Mouse (Mus musculus): ENCODE results near the gene Cfap299. TPM values are rescaled to one million over a fixed set of nuclear protein-coding genes. Genes with fewer than 3 reads are reported as not detected.

Cfap299 gene
- total RNA-seq, 2 experiments from 2014 or later = not detected

GRCm38 (mm10) chr5:98585915-98586314, 256.8 kb downstream of the Cfap299 start:
- ATAC-seq (ENCODE audit: poor library complexity, severe bottlenecking) = 0 out of 2 replicates have a peak, but pooled peaks have one; percentile 35

GRCm38 (mm10) chr5:98613511-98613910, 284.4 kb downstream of the Cfap299 start:
- ATAC-seq (ENCODE audit: poor library complexity, severe bottlenecking) = no peak

- no peak for ATAC-seq (ENCODE audit: poor library complexity, severe bottlenecking)
Measured at GRCm38 (mm10) chr5:98616902-98617301, 287.8 kb downstream of the Cfap299 start.

DNA sequence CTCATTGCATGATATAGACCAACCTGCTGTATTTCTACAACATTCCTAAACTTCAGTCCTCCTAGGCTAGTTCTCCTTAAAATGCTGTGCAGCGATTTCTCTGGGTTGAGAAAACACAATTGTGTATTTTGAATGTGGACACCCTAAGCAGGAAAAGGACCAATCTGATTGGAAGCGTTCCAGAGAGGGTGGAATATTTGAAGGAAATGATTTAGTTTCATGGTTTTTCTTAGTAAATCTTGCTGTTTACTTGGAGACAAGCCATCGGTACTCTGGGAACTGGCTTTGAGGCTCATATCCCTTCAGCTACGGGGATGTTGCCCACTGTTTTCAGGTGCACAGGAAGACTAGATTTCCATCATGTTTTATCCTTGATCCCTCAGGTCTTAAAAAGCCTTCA, 288.3 kb downstream of the Cfap299 start:
- ATAC-seq (ENCODE audit: poor library complexity, severe bottlenecking) = no peak

DNA sequence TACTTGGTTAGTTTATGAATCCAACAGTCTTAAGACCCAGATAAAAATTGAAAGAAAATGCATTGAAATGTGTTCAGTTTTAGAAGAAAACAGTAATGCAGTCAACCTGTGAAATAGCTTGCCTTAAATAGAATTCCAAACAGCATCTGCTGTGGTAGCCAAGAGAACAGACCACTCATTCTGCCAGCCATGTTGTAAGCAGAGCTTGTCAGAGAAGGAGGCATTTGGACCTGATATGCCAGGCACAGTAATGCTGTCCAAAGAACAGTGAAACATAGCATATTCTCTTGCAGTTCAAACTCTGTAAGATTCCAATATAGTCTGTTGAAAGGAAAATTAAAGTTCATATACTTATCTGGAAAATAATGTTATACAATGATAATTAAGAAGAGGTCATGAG, 321.2 kb downstream of the Cfap299 start:
- ATAC-seq (ENCODE audit: poor library complexity, severe bottlenecking) = no peak

DNA sequence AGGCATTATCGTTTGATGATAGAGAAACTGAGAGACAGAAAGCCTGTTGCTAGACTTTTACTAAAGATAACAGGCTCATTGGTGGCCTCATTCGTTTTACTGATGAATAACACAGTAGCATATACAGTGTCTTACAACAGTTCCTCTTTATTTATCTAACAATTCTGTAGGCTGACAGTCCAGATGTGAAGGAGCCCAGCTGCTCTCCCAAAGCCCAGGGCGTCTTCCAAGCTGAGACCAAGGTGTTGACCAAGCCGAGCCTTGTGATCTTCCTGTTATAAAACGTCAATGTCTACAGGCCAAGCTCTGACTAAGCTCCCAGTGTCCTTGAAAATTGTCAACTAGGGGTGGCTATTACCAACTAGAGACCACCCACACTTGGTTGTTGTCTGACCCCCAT, 321.9 kb downstream of the Cfap299 start:
- no peak for ATAC-seq (ENCODE audit: poor library complexity, severe bottlenecking)

DNA sequence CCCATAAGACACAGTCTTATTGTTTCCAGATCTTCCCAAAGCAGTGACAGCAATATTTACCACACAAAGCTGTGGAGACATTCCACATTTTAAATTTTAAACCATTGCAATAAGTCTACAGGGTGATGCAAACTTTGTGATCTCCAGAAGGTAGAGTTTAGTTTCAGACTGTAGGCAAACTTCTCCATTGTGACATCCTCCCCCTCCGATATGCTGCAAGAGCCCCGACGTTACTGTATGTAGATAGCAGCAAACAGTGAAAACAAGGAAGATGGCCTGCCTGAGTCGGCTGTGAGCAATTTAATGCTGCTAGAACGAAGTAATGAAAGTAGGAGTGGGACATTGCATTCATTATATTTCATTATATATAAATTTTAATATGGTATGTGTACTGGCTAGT, 359.1 kb downstream of the Cfap299 start:
- peak; percentile 64 for ATAC-seq (ENCODE audit: poor library complexity, severe bottlenecking)

- ATAC-seq (ENCODE audit: poor library complexity, severe bottlenecking) = peak; percentile 64
Measured at GRCm38 (mm10) chr5:98692070-98692469, 363.0 kb downstream of the Cfap299 start.

DNA sequence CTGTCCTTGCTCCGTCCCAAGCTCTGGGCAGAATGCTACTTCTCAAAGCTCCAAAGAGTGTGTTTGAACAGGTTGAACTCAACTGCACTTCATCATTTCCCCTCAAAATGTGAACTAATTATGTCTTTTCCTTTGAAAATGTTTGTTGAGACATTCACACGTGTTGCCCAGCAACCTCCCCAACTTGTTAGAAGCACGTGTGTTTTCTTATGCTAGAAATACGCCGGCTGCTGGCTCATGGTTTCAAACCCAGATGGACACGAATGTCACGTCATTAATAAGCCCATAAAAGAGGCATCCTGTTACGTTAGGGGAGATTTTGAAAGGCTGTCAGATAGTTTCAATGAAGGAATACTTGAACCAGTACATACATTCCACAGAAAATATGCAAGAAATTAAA, 367.2 kb downstream of the Cfap299 start:
- ATAC-seq (ENCODE audit: poor library complexity, severe bottlenecking) = no peak

DNA sequence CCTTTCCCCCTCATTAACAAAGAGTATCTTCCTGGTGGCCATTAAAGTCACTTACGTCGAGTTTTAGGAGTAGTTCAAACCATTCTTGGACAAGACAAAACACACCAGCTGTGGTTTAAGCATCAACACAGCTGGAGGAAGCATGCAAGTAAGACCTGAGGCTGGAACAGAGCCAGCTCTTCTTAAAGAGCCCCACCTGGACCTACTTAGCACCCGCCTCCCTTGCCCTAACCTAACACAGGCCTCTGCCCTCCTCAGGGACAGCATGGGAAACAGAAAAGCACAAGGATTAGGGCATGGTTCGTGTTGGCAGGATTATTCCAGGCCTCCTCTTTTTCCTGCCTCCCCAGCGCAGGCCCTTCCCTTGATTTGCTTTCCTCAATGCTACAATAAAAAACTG, 374.9 kb downstream of the Cfap299 start:
- no peak for ATAC-seq (ENCODE audit: poor library complexity, severe bottlenecking)

DNA sequence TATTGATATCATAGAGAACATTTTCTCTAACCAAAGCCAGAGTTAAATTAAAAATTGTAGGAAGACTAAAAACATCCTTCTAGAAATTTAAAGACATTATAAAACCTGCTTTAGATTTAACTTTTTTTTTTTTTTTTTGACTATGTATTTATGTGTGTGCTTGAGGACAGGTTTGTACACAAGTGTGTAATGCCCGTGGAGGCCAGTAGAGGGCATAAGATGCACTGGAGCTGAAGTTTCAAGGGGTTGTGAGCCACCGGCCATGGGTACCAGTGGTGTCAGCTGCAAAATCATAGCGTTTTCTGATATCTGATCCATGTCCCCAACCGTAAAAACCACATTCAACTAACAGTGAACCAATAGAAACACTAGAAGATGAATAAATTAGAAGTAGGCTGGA, 377.5 kb downstream of the Cfap299 start:
- no peak for ATAC-seq (ENCODE audit: poor library complexity, severe bottlenecking)

- no peak for ATAC-seq (ENCODE audit: poor library complexity, severe bottlenecking)
Measured at GRCm38 (mm10) chr5:98715392-98715791, 386.3 kb downstream of the Cfap299 start.

DNA sequence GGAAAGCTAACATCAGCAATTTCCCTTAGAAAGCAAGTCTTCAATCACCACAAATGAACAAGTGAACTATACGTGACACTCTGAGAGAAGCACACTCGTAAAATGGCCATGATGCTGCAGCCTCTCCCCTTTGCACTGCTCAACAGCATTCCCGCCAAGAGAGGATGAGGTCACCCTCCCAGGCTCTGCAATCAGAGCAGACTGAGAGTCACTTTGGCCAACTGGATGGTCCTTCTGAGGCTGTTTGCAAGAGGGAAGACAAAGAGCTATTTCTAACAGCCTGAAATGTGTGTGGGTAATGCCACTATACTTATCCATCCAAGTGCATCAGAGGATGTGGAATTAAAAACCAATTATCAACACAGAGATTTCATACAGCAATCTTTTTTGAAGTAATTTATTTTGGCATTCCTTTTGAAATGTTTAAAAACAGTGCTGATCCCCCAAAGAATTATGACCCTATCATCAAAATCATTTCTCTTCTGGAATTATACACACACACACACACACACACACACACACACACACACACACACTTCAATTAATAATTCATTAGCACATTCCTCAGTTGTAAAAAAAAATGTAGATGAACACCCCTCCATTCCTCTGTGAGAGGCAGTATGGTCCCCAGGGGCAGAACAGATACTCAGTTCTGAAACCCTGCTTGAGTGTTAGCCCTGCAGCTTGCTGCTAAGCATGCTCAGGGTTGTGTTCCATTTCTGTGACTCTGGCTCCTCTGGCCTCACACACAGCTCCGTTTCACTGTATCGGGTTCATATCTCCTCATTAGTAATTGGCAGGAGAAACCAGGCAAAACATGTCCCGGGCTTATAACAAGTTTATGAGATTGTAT, 403.3 kb downstream of the Cfap299 start:
- no peak for ATAC-seq (ENCODE audit: poor library complexity, severe bottlenecking)

DNA sequence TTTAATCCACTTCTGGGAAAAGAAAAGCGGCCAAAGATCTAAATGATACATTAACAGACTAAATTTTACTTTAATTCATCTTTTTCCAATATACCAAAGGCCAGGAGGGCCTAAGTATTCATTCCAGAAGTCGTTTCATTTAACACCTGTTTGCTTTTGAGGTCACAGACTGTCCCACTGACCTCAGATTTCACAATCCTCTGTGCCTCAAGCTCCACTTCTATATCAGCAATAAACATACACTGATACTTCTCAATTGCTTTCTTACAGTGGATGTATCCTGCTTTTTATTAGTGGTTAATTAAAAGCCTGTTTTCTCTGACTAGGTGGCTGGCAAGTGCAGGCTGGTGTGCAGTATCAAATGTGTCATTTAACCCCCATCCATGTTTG, 403.9 kb downstream of the Cfap299 start:
- ATAC-seq (ENCODE audit: poor library complexity, severe bottlenecking) = no peak

GRCm38 (mm10) chr5:98761858-98762652, 433.0 kb downstream of the Cfap299 start:
- ATAC-seq (ENCODE audit: poor library complexity, severe bottlenecking) = no peak

DNA sequence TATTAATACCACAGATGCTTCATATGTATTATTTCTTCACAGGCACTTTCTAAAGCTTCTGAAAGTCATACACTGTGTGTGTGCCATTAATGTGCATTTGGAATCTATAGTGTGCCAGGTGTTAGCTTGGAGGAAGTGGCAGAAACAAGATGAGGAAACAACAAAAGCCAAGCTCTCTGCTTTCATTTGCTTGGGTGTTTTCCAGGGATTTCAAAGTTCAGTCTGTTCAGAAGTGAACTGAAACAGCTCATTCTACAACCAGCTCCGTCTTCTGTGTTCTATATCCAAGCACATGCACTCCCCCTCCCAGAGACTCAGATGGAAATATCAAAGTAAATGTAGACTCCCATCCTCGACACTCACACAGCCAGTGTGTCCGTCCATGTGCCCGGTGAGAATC, 449.5 kb downstream of the Cfap299 start:
- ATAC-seq (ENCODE audit: poor library complexity, severe bottlenecking) = no peak

- ATAC-seq (ENCODE audit: poor library complexity, severe bottlenecking) = no peak
Measured at GRCm38 (mm10) chr5:98782066-98782465, 453.0 kb downstream of the Cfap299 start.

GRCm38 (mm10) chr5:98787735-98788134, 458.6 kb downstream of the Cfap299 start:
- ATAC-seq (ENCODE audit: poor library complexity, severe bottlenecking) = no peak

DNA sequence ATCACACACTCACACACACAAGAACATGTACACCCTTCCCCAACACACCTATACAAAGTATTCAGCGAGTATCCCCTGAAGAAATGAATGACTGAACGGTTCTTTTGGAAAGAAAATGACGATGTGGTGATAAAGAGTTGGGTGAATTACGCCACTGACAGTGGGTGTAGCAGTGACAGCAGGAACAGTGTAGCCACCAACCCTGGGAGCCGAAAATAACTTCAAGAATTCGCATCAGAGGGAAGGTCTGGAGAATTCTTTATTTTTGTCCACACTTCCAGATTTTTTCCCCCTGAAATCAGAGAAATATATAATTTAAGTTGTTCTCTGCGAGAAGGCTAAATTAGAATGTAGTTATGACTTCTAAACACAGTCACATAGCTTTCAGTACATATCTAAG, 459.5 kb downstream of the Cfap299 start:
- ATAC-seq (ENCODE audit: poor library complexity, severe bottlenecking) = no peak

DNA sequence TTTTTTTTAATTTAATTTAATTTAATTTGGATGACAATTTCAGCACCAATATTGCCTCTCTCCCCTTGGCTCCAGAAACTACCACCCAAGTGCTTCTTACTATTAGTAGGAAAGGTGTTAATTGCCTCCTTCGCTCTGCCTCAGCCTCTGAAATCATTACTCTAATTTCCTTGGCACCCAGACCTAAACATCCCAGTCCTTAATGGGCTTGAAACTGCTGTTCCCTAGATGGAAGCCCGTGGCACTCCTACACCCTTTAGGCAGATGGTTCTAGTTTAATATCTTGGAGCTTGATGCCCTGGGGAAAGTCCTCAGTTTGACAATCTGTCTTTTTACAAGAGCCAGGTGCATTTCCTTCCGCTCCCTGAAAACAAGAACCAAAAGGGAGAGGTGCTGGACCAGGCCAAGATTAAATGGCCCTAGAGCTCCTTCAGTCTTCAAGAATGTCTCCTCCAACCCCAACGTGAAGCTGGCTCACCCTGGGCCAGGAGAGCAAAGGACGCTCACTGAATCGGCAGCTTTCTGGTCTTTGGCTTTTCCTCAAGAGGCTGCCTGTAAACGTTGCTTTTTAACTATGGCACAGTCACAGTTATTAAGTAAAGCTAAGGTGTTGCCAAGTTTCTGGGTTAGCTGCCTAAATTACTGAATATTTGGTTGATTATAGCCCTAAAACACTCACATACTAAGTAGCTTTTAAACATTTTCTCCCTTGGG, 461.9 kb downstream of the Cfap299 start:
- ATAC-seq (ENCODE audit: poor library complexity, severe bottlenecking) = no peak

- no peak for ATAC-seq (ENCODE audit: poor library complexity, severe bottlenecking)
Measured at GRCm38 (mm10) chr5:98801495-98801894, 472.4 kb downstream of the Cfap299 start.
